Mouse (Mus musculus) adrenal gland, postnatal 14 days (tissue): ENCODE measurements around the gene Exd1. TPM values are rescaled to one million over a fixed set of nuclear protein-coding genes. Genes with fewer than 3 reads are reported as not detected.
"Not testable (repeated sequence)": the region's sequence is repeated elsewhere in the genome, so short reads cannot be mapped to it uniquely, and the experiment has no call there.

ENCODE experiments used
- DNase-seq: peaks from one replicate; pipeline ENCODE4 v3.0.0; 2021; ENCODE audit warnings: mixed read lengths
- total RNA-seq: library from RNA; stranded (reverse); gene quantifications from 2 replicates; pipeline ENCODE4 v1.2.3, GENCODE M21; 2021

The Exd1 gene
- total RNA-seq, 1 experiment from 2014 or later, result 1.4 TPM

- no peak for DNase-seq
Measured at GRCm38 (mm10) chr2:119538802-119539201, 8.6 kb downstream of the Exd1 start.

DNA sequence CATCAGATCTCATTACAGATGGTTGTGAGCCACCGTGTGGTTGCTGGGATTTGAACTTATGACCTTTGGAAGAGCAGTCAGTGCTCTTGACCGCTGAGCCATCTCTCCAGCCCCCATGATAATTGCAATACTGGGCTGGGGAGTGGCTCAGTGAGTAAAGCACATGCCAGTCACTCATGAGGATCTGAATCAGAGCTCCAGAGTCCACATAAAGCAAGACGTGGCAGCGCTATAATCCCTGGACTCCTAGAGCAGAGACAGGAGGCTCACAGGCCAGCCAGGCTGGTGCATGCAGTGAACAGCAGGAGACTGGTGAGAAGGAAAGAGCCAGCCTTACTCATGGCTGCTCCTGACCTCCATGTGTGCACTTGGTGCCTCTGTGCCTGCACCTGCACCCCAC, 22.0 kb downstream of the Exd1 start:
- no peak for DNase-seq

GRCm38 (mm10) chr2:119523836-119524235, 23.6 kb downstream of the Exd1 start:
- DNase-seq, result peak; percentile 47

- DNase-seq, result no peak
Measured at GRCm38 (mm10) chr2:119520550-119520949, 26.9 kb downstream of the Exd1 start.

DNA sequence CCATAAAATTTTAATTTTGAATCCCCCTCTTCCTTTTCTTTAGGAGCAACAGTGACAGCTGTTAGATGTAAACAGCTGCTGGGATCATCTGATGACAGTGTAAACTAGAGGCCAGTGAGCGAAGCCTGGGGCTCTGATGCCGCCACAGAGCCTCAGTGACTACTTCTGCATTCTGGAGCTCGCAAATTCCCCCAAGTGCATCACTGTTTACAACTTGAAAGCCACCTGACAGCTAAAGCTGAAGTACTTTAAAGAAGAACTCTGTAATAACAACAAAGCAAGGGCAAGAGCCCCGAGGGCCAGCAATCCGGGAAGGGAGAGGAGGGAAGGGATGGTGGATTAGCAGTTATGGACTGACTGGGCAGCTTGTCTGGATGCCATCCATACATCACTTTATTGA, 30.6 kb downstream of the Exd1 start:
- DNase-seq, result no peak

- no peak for DNase-seq
Measured at GRCm38 (mm10) chr2:119514026-119514522, 33.4 kb downstream of the Exd1 start.

DNA sequence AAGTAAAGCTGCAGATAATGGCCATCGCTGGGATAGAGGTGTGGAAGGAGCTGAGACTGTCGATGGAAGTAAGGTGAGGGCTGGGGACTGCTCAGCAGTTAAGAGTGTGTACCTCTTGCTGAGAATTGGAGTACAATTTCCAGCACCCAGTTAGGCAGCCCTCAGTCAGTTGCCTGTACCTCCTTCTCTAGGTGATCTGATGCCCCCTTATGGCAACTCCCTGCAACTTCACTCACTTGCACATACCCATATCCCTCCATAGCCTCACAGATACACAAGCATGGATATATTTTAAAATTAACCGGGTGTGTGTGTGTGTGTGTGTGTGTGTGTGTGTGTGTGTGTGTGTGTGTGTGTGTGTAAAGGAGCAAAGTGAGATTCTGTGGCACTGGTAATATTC, 35.1 kb downstream of the Exd1 start:
- DNase-seq, result peak; percentile 18

DNA sequence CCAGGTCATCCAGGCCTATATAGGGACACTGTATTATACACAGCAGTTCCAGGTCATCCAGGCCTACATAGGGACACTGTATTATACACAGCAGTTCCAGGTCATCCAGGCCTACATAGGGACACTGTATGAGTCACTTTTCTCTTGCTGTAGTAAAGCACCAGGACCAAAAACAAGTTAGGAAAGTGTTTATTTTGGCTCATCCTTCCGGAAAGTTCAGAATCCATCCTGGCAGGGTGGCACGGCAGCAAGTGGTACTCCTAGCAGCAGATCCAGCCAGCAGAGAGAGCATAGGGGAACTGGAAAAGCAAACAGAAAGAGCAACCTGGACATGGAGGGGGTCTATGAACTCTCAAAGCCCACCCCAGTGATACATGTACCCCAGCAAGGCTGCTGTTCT, 36.6 kb downstream of the Exd1 start:
- DNase-seq, result no peak

DNA sequence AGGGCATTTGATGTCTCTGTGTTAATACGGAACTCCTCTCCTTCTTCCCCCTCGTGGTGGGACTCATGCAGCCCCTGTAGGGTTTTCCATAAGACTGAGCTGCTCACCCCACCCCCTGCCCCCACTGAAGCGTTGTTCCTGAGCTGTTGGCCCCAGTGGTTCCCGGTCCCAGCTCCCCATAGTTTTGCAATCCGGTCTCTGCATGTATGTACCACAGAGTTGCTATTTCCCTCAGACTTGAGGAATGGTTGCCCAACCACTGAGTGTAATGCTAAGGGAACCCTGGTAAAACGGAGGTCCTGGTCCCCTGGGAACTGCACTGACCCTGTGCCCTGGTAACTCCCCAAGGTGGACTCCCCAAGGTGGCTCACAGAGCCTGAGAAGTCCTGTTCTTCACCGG, 38.9 kb downstream of the Exd1 start:
- not testable (repeated sequence) for DNase-seq

DNA sequence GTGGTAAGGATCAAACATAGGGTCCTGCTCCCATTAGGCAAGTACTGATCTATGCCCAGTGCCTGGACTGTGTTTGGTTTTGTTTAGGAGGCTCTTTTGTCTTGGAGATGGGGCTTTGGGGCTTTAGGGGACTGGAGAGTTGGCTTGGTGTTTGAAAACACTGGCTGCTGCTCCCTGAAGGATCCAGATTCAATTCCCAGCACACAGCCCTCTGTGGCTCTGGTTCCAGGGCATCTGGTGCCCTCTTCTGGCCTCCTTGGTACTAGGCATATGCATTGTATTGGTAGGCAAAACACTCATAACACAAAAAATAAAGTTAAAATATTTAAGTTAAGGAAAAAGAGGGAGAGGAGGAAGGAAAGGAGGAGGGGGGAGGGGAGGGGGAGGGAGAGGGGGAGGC, 40.3 kb downstream of the Exd1 start:
- DNase-seq, result peak; percentile 24

DNA sequence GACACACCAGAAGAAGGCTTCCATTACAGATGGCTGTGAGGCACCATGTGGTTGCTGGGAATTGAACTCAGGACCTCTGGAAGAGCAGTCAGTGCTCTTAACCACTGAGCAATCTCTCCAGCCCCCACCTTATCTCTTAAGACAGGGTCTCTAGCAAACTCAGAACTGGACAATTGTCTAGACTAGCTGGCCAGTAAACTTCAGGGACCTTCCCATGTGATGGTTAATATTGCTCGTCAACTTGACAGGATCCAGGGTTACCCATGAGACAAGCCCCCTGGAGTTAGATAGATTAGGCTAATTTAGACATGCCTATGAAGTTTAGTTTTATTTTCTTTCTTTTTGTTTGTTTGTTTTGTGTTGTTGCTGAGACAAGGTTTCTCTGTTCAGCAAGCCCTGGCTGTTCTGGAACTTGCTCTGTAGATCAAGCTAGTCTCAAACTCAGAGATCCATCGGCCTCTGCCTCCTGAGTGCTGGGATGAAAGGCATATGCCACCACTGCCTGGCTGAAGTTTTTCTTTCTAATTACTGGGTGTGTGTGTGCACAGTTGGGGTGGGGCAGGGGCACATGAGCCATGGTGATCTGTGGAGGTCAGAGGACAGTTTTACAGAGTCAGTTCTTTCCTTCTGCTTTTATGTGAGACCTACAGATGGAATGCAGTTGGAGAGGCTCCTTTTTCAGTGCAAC, 46.3 kb downstream of the Exd1 start:
- DNase-seq, result no peak

DNA sequence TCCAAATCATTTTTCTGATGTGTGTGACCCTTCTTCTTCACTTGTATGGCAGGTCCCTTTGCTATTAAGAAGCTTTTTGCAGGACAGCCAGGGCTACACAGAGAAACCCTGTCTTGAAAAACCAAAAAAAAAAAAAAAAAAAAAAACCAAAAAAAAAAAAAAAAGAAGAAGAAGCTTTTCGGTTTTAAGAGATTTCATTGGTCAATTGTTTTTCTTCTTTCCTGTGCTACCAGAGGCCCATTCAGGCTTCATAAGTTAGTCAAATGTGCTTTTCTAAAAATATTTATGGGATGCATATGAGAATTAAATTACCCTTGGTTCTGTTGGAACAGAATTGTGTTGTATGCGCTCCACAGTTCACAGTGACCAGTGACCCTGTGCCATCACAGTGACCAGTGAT, 48.6 kb downstream of the Exd1 start:
- no peak for DNase-seq

GRCm38 (mm10) chr2:119496082-119496481, 51.3 kb downstream of the Exd1 start:
- no peak for DNase-seq

- DNase-seq, result peak; percentile 29
Measured at GRCm38 (mm10) chr2:119491953-119492352, 55.5 kb downstream of the Exd1 start.

DNA sequence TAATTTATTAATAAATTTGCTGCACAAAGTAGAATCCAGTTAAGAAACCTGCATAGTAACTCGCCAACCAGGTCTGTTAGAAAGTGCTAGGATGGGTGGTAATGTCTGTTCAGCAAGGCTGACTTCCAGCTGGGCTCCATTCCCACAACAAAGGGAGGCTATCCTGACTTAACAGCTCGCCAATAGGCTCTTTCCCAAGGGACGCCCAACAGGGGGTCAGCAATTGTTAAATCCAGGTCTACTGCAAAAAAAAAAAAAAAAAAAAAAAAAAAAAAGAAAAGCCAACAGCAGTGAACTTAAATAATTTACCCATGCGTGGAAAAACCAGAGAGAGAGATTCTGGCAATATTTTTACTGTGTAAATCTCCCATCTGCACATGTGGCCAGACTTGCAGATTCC, 60.9 kb downstream of the Exd1 start:
- DNase-seq, result no peak

DNA sequence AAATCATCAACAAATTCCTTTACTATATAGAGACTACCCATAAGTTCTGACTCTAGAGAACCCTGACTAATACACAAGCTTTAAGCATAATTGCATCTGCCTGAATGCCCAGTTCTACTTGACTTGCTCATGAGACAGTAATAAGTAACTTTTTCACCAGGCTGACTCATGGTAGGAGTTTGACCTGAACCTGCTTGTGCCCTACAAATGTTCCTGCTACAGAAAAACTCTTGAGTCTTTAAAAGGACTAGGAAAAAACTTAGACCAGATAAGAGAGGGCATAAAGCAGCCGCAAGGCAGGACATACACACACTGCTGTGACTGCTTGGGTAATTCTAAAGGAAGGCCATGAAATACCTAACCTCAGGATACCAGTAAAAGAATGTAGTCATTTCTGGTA, 65.1 kb downstream of the Exd1 start:
- DNase-seq, result no peak

GRCm38 (mm10) chr2:119478397-119478749, 69.1 kb downstream of the Exd1 start:
- DNase-seq, result no peak

GRCm38 (mm10) chr2:119477571-119478396, 69.6 kb downstream of the Exd1 start, which contains the start of gene Ino80:
Ino80 (minus strand) TSS chr2:119477687.
- DNase-seq, result peak; percentile 99

DNA sequence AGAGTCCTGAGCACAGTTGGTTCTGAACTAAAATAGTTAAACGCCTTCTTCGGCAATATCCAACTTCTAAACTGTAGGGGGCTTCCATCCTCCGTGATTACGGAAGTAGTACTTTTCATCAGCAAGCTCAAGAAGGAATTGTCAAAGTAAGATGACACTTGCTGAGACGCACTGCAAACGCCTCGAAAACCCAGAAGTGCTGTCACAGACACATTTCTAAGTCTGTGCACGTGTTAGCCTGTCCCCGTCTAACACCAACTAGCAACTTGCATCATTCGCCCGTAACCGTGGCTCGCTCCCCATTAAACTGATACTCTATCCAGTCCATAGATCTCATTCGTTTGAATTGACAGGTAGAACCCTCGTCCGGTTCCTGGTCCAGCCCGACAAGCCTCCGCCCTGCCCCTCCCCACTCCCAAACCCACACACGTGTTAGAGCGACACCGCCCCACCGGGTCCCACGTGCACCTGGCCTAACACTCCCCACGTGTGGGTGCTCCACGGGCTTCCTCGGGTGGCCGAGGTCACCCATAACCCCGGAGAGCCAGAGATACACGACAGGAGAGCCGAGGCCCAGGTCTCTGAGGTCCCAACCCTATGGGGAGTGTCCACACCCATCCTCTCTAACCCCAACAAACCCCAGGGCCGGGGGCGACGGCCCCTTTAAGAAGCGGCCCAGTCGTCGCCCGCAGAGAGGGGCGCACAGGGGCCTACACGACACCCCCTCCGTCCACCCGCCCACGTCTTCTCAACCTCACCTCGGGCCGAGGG, 70.6 kb downstream of the Exd1 start:
- DNase-seq, result peak; percentile 90

GRCm38 (mm10) chr2:119476166-119476565, 71.3 kb downstream of the Exd1 start:
- no peak for DNase-seq
